Mouse (Mus musculus) cerebellum, adult 2 months (tissue): ENCODE measurements around the gene Ipo9.

Experiments
- CTCF ChIP-seq: fragments of 200-500 bp; IDR thresholded peaks from 2 replicates; pipeline ENCODE4 v1.5.1; 2011; ENCODE audit warnings: low read depth, mild to moderate bottlenecking, control low read depth, low read length, moderate library complexity, borderline replicate concordance; ENCODE audit not compliant: insufficient read depth
- POLR2A ChIP-seq: fragments of 200-500 bp; IDR thresholded peaks from 2 replicates; pipeline ENCODE4 v1.6.1; 2011; ENCODE audit warnings: low read length, control low read depth, borderline replicate concordance; ENCODE audit not compliant: insufficient read depth

- TF ChIP-seq CTCF (no peak), POLR2A (no peak)
Measured at GRCm38 (mm10) chr1:135399466-135399865, 30.8 kb downstream of the Ipo9 start.
